Comparison of ENCODE assay signal across 26 mouse cellular contexts in the genomic region with DNA sequence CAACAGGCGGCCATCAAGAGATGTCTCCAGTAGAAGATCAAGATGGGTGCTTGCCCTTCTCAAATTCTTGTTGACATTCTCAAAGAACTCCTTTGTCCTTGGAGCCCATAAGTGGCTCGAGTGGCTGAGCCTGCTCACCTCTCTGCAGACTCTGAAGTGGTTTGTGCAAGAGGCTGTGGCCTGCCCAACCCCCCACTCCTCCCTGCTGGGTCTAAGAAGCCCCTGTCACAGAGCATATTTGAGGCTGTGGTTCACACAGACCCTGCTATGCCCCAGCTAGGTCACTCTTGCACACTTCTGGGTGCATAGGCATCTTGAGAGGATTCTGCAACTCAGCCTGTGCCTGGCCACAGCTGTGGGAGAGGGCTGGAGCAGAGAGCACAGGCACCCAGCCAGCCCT. TPM values are rescaled to one million over a fixed set of nuclear protein-coding genes. Genes with fewer than 3 reads are reported as not detected.
A peak's percentile ranks its signal among the peaks of the same experiment; 100 is the strongest.
DNase-seq lines count a peak whose midpoint lies in the region; ATAC-seq and TF ChIP-seq lines count a peak whose summit lies in the region.
"Had no signal": no experiment of that assay in that cellular context is flagged by ENCODE, and none has a peak within 500 bp of the region (broad histone marks: within the 10 kb centered on the region; RNA-seq: fewer than 3 reads in every experiment).

No protein-coding gene starts in this region.

- DNase-seq in lung, adult 18-20 months: peak; percentile 50 to 71
- DNase-seq in lung, postnatal 10 days: peak; percentile 45
- DNase-seq in midbrain, embryonic 14.5 days: no peak
- no peak for DNase-seq in embryo, embryonic 10 days (ENCODE audit: low spot score)
- no peak for DNase-seq in thymus, postnatal 0 days (ENCODE audit: low spot score)
- DNase-seq in kidney, adult 2 months: no peak
- DNase-seq: adrenal gland, postnatal 25 days; cerebellum, adult 11 months; cerebellum, adult 9-11 months; gastrocnemius, postnatal 10 days; heart, adult 11 months; heart, postnatal 10 days; kidney, adult 9 months; kidney, postnatal 14 days; right cerebral cortex, postnatal 14 days; thymus, postnatal 25 days had no signal

- peaks cover 10% of the 10 kb centered on the region for H3K4me1 ChIP-seq in forebrain, embryonic 16.5 days (replicated peaks; ENCODE audit: control insufficient read depth, insufficient read depth, low read length)
- peaks cover 29% of the 10 kb centered on the region for H3K4me1 ChIP-seq in forebrain, embryonic 13.5 days
- peaks cover 25% of the 10 kb centered on the region for H3K4me1 ChIP-seq in midbrain, embryonic 14.5 days (ENCODE audit: control insufficient read depth, insufficient read depth, low read length)
- no peaks in the 10 kb centered on the region for H3K4me1 ChIP-seq in kidney, adult 2 months (ENCODE audit: control insufficient read depth, insufficient read depth, low read length)
- H3K4me1 ChIP-seq: heart, embryonic 12.5 days; intestine, embryonic 15.5 days had no signal

- no peaks in the 10 kb centered on the region for H3K27me3 ChIP-seq in forebrain, embryonic 16.5 days (replicated peaks; ENCODE audit: control insufficient read depth, insufficient read depth, low read length)
- no peaks in the 10 kb centered on the region for H3K27me3 ChIP-seq in forebrain, embryonic 13.5 days
- no peaks in the 10 kb centered on the region for H3K27me3 ChIP-seq in midbrain, embryonic 14.5 days (ENCODE audit: control insufficient read depth, insufficient read depth, low read length)
- H3K27me3 ChIP-seq in kidney, adult 2 months (replicated peaks; ENCODE audit: control insufficient read depth, insufficient read depth, low read length): no peaks in the 10 kb centered on the region
- H3K27me3 ChIP-seq: hindbrain, embryonic 15.5 days; intestine, embryonic 15.5 days had no signal

- no peak for TF ChIP-seq CTCF in kidney, adult 2 months (conservative IDR thresholded peaks at IDR 0.05; ENCODE audit: insufficient read depth, insufficient read length, low read depth, low read length)

- H3K4me2 ChIP-seq in forebrain, embryonic 16.5 days (ENCODE audit: low read length): no peak overlapping the region
- H3K4me2 ChIP-seq in forebrain, embryonic 13.5 days: no peak overlapping the region
- H3K4me2 ChIP-seq in midbrain, embryonic 14.5 days (ENCODE audit: low read length): no peak overlapping the region
- H3K4me2 ChIP-seq: embryonic facial prominence, embryonic 12.5 days; heart, embryonic 12.5 days; hindbrain, embryonic 15.5 days; intestine, embryonic 15.5 days; neural tube, embryonic 12.5 days had no signal

- no peaks in the 10 kb centered on the region for H3K9me3 ChIP-seq in forebrain, embryonic 16.5 days (ENCODE audit: control insufficient read depth, low read length)
- H3K9me3 ChIP-seq in forebrain, embryonic 13.5 days (replicated peaks): no peaks in the 10 kb centered on the region
- H3K9me3 ChIP-seq in midbrain, embryonic 14.5 days (ENCODE audit: control insufficient read depth, low read length): no peaks in the 10 kb centered on the region
- H3K9me3 ChIP-seq: embryonic facial prominence, embryonic 12.5 days; heart, embryonic 12.5 days; hindbrain, embryonic 15.5 days; intestine, embryonic 15.5 days; neural tube, embryonic 12.5 days had no signal

- no peak overlapping the region for H3K9ac ChIP-seq in forebrain, embryonic 16.5 days (replicated peaks; ENCODE audit: low read depth, low read length)
- no peak overlapping the region for H3K9ac ChIP-seq in forebrain, embryonic 13.5 days
- H3K9ac ChIP-seq in midbrain, embryonic 14.5 days (replicated peaks; ENCODE audit: low read length): 0 out of 2 replicates have a peak overlapping the region, but pooled peaks have one; percentile 6
- H3K9ac ChIP-seq: embryonic facial prominence, embryonic 12.5 days; heart, embryonic 12.5 days; hindbrain, embryonic 15.5 days; intestine, embryonic 15.5 days; neural tube, embryonic 12.5 days had no signal

- H3K4me3 ChIP-seq in forebrain, embryonic 16.5 days (replicated peaks; ENCODE audit: low read length): no peak overlapping the region
- H3K4me3 ChIP-seq in forebrain, embryonic 13.5 days: no peak overlapping the region
- no peak overlapping the region for H3K4me3 ChIP-seq in midbrain, embryonic 14.5 days (replicated peaks; ENCODE audit: low read depth, low read length)
- no peak overlapping the region for H3K4me3 ChIP-seq in kidney, adult 2 months (ENCODE audit: insufficient read depth, low read depth, low read length)
- H3K4me3 ChIP-seq: embryonic facial prominence, embryonic 12.5 days; heart, embryonic 12.5 days; hindbrain, embryonic 15.5 days; intestine, embryonic 15.5 days; neural tube, embryonic 12.5 days had no signal

- no peaks in the 10 kb centered on the region for H3K36me3 ChIP-seq in forebrain, embryonic 16.5 days (ENCODE audit: control insufficient read depth, insufficient read depth)
- H3K36me3 ChIP-seq in forebrain, embryonic 13.5 days (ENCODE audit: poor library complexity, severe bottlenecking): no peaks in the 10 kb centered on the region
- no peaks in the 10 kb centered on the region for H3K36me3 ChIP-seq in midbrain, embryonic 14.5 days (ENCODE audit: control insufficient read depth, insufficient read depth, low read length)
- H3K36me3 ChIP-seq in kidney, adult 2 months (ENCODE audit: control insufficient read depth, insufficient read depth, low read length): no peaks in the 10 kb centered on the region
- H3K36me3 ChIP-seq: embryonic facial prominence, embryonic 12.5 days; heart, embryonic 12.5 days; hindbrain, embryonic 15.5 days; intestine, embryonic 15.5 days; neural tube, embryonic 12.5 days had no signal

- 0 out of 2 replicates have a peak overlapping the region, but pooled peaks have one; percentile 1 for H3K27ac ChIP-seq in forebrain, embryonic 16.5 days (ENCODE audit: low read length)
- no peak overlapping the region for H3K27ac ChIP-seq in forebrain, embryonic 13.5 days
- H3K27ac ChIP-seq in midbrain, embryonic 14.5 days (replicated peaks; ENCODE audit: low read depth, low read length): 0 out of 2 replicates have a peak overlapping the region, but pooled peaks have one; percentile 17
- H3K27ac ChIP-seq in kidney, adult 2 months (ENCODE audit: insufficient read depth, low read depth, low read length): no peak overlapping the region
- H3K27ac ChIP-seq: embryonic facial prominence, embryonic 12.5 days; hindbrain, embryonic 15.5 days; intestine, embryonic 15.5 days; neural tube, embryonic 12.5 days had no signal

- no peak for TF ChIP-seq POLR2A in kidney, adult 2 months (IDR thresholded peaks at IDR 0.05; ENCODE audit: low read depth, low read length)

- ATAC-seq in forebrain, embryonic 16.5 days: no peak
- no peak for ATAC-seq in forebrain, embryonic 13.5 days
- ATAC-seq in midbrain, embryonic 14.5 days (ENCODE audit: low FRiP score, low TSS enrichment): no peak
- ATAC-seq: CD4-positive, CD25-positive, alpha-beta regulatory T cell, adult 4 months; forebrain, embryonic 14.5 days; intestine, embryonic 15.5 days had no signal

- WGBS in forebrain, embryonic 16.5 days: 47% methylated on average over 2 of the region's 2 CpGs
- 29% methylated on average over 2 of the region's 2 CpGs for WGBS in forebrain, embryonic 13.5 days
- 41% methylated on average over 2 of the region's 2 CpGs for WGBS in midbrain, embryonic 14.5 days
- WGBS in kidney, adult 2 months: 45% methylated on average over 2 of the region's 2 CpGs

RNA-seq across cellular contexts. Expression of a gene that starts 46.0 kb away (rescaled TPM):
- 32.2 and 41.9 TPM in 2 replicates for polyA plus RNA-seq in forebrain, embryonic 16.5 days (2015; fragmentation: Nextera tagmentation; extraction: Ambion mirVana)
- polyA plus RNA-seq in forebrain, embryonic 13.5 days (2015; fragmentation: Nextera tagmentation; extraction: Ambion mirVana): 22.5 and 24.0 TPM in 2 replicates
- polyA plus RNA-seq in midbrain, embryonic 14.5 days (2014; fragmentation: Nextera tagmentation; extraction: Ambion mirVana): 46.3 and 49.9 TPM in 2 replicates
- 0.23 and 0.25 TPM in 2 replicates for polyA plus RNA-seq in thymus, postnatal 0 days (2015; fragmentation: Nextera tagmentation; extraction: Ambion mirVana)
- 0.17 and 0.20 TPM in 2 replicates for polyA plus RNA-seq in kidney, adult 2 months (2012; rRNA removed)
- polyA plus RNA-seq: CD4-positive, CD25-positive, alpha-beta regulatory T cell, adult 4 months; liver, adult 2 months had no signal

Comparison
In these comparisons a context has a peak if more than half of its experiments do, and no peak if none do; other contexts are left out.
1. H3K27ac ChIP-seq: peak in forebrain, embryonic 16.5 days (single experiment) and midbrain, embryonic 14.5 days (single experiment); none in forebrain, embryonic 13.5 days (single experiment) and kidney, adult 2 months (single experiment).
2. DNase-seq: peak in lung, adult 18-20 months (2 of 2) and lung, postnatal 10 days (single experiment); none in midbrain, embryonic 14.5 days (single experiment), embryo, embryonic 10 days (single experiment), thymus, postnatal 0 days (single experiment) and kidney, adult 2 months (single experiment).
3. RNA of a gene that starts 46.0 kb away (polyA plus RNA-seq): 46.3 to 49.9 TPM in midbrain, embryonic 14.5 days, 32.2 to 41.9 TPM in forebrain, embryonic 16.5 days and 22.5 to 24.0 TPM in forebrain, embryonic 13.5 days; 0.23 to 0.25 TPM in thymus, postnatal 0 days and 0.17 to 0.20 TPM in kidney, adult 2 months; every median in the first group is over 10 times any median in the second.